Mouse (Mus musculus) ES-Bruce4 (cell line): ENCODE measurements around the gene Stim2.

Experiments used
- CTCF ChIP-seq: IDR thresholded peaks from one replicate; pipeline ENCODE4 v1.8.1; 2011; ENCODE audit warnings: low read depth, low read length
- EP300 ChIP-seq: IDR thresholded peaks from 2 replicates; pipeline ENCODE4 v1.6.1; 2011; ENCODE audit warnings: low read depth, low read length; ENCODE audit not compliant: insufficient read depth
- POLR2A ChIP-seq: IDR thresholded peaks from one replicate; pipeline ENCODE4 v1.8.1; 2011; ENCODE audit warnings: low read length; ENCODE audit not compliant: insufficient read depth

DNA sequence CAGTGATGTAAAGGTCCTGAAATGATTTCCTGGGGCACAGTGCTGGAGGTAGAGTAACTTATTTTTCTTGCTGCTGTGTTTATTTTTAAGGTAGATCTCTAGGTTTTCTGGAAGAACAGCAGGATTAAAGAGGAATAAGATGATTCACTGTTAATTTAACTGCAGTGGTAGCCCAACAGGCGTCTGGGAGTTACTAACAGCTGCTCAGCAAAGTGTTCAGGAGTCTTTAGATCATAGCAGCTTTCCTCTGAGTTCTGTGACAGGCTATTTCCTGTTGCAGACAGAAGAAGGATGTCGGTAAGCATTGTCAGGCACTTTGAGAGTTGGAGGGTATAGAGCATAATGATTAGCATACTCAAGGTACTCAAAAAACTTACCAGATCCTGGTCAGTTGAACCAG lies 1.5 kb downstream of the Stim2 start:
- TF ChIP-seq CTCF (no peak), POLR2A (no peak), EP300 (no peak)
